Mouse (Mus musculus): Measurements from ENCODE around the gene Cdc42ep4. TPM values are rescaled to one million over a fixed set of nuclear protein-coding genes. Genes with fewer than 3 reads are reported as not detected.

Gene Cdc42ep4
- polyA plus RNA-seq, 1 experiment: 9.5 TPM

GRCm38 (mm10) chr11:113699643-113700042 lies 52.0 kb downstream of the Cdc42ep4 start:
- 76% methylated on average over 7 of the region's 7 CpGs for WGBS
- no peak overlapping the region for H3K27ac ChIP-seq (ENCODE audit: control insufficient read depth, insufficient read depth, low read depth, low read length, poor library complexity)
- no peaks in the 10 kb centered on the region for H3K4me1 ChIP-seq (ENCODE audit: control insufficient read depth, insufficient read depth, low read length)
- TF ChIP-seq CTCF (IDR thresholded peaks at IDR 0.05; ENCODE audit: control insufficient read depth, insufficient read depth, low read length): no peak
- TF ChIP-seq POLR2A (IDR thresholded peaks at IDR 0.05; ENCODE audit: borderline replicate concordance, control insufficient read depth, low read depth, low read length): no peak
- H3K4me3 ChIP-seq (replicated peaks; ENCODE audit: control insufficient read depth, low read depth, low read length): no peak overlapping the region

- no peak overlapping the region for H3K4me3 ChIP-seq (replicated peaks; ENCODE audit: control insufficient read depth, low read depth, low read length)
- no peaks in the 10 kb centered on the region for H3K4me1 ChIP-seq (ENCODE audit: control insufficient read depth, insufficient read depth, low read length)
- TF ChIP-seq POLR2A (IDR thresholded peaks at IDR 0.05; ENCODE audit: borderline replicate concordance, control insufficient read depth, low read depth, low read length) (no peak), CTCF (IDR thresholded peaks at IDR 0.05; ENCODE audit: control insufficient read depth, insufficient read depth, low read length) (no peak)
- WGBS: 85% methylated on average over 12 of the region's 12 CpGs
- no peak overlapping the region for H3K27ac ChIP-seq (ENCODE audit: control insufficient read depth, insufficient read depth, low read depth, low read length, poor library complexity)
Observed at GRCm38 (mm10) chr11:113698013-113698545, 53.6 kb downstream of the Cdc42ep4 start.

GRCm38 (mm10) chr11:113697571-113697970 lies 54.1 kb downstream of the Cdc42ep4 start:
- no peak for TF ChIP-seq CTCF (IDR thresholded peaks at IDR 0.05; ENCODE audit: control insufficient read depth, insufficient read depth, low read length)
- no peak for TF ChIP-seq POLR2A (IDR thresholded peaks at IDR 0.05; ENCODE audit: borderline replicate concordance, control insufficient read depth, low read depth, low read length)
- no peak overlapping the region for H3K27ac ChIP-seq (ENCODE audit: control insufficient read depth, insufficient read depth, low read depth, low read length, poor library complexity)
- no peak overlapping the region for H3K4me3 ChIP-seq (replicated peaks; ENCODE audit: control insufficient read depth, low read depth, low read length)
- no peaks in the 10 kb centered on the region for H3K4me1 ChIP-seq (ENCODE audit: control insufficient read depth, insufficient read depth, low read length)
- WGBS: 85% methylated on average over 5 of the region's 5 CpGs

- no peak for TF ChIP-seq CTCF (IDR thresholded peaks at IDR 0.05; ENCODE audit: control insufficient read depth, insufficient read depth, low read length)
- no peak for TF ChIP-seq POLR2A (IDR thresholded peaks at IDR 0.05; ENCODE audit: borderline replicate concordance, control insufficient read depth, low read depth, low read length)
- no peaks in the 10 kb centered on the region; the same call in 1 of the 2 replicates for H3K4me1 ChIP-seq (ENCODE audit: control insufficient read depth, insufficient read depth, low read length)
- no peak overlapping the region for H3K27ac ChIP-seq (ENCODE audit: control insufficient read depth, insufficient read depth, low read depth, low read length, poor library complexity)
- WGBS: 58% methylated on average over 3 of the region's 3 CpGs
- no peak overlapping the region for H3K4me3 ChIP-seq (replicated peaks; ENCODE audit: control insufficient read depth, low read depth, low read length)
Observed at GRCm38 (mm10) chr11:113691851-113692250, 59.8 kb downstream of the Cdc42ep4 start.

DNA sequence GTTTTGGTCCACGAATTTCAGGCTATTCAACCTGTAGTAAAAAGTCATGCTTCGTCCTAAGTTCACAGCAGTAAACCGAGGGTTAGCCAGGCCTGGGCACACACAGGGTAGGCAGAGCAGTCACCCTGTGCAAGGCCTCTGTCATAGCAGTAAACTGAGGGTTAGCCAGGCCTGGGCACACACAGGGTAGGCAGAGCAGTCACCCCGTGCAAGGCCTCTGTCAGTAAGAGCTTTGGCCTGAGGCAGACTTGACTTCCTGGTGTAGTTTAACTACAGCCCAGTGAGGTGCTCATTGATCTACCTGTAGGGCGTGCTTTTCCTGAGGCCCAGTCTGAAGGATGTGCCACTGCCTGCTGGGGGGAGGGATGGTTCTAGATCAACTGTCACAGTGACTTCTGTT lies 60.4 kb downstream of the Cdc42ep4 start:
- TF ChIP-seq CTCF (IDR thresholded peaks at IDR 0.05; ENCODE audit: control insufficient read depth, insufficient read depth, low read length) (no peak), POLR2A (IDR thresholded peaks at IDR 0.05; ENCODE audit: borderline replicate concordance, control insufficient read depth, low read depth, low read length) (no peak)
- no peaks in the 10 kb centered on the region; the same call in 1 of the 2 replicates for H3K4me1 ChIP-seq (ENCODE audit: control insufficient read depth, insufficient read depth, low read length)
- WGBS: 80% methylated on average over 5 of the region's 5 CpGs
- H3K4me3 ChIP-seq (replicated peaks; ENCODE audit: control insufficient read depth, low read depth, low read length): no peak overlapping the region
- no peak overlapping the region for H3K27ac ChIP-seq (ENCODE audit: control insufficient read depth, insufficient read depth, low read depth, low read length, poor library complexity)

- TF ChIP-seq POLR2A (IDR thresholded peaks at IDR 0.05; ENCODE audit: borderline replicate concordance, control insufficient read depth, low read depth, low read length): no peak
- no peak for TF ChIP-seq CTCF (IDR thresholded peaks at IDR 0.05; ENCODE audit: control insufficient read depth, insufficient read depth, low read length)
- 88% methylated on average over 12 of the region's 12 CpGs for WGBS
Observed at GRCm38 (mm10) chr11:113690506-113690905, 61.2 kb downstream of the Cdc42ep4 start.

DNA sequence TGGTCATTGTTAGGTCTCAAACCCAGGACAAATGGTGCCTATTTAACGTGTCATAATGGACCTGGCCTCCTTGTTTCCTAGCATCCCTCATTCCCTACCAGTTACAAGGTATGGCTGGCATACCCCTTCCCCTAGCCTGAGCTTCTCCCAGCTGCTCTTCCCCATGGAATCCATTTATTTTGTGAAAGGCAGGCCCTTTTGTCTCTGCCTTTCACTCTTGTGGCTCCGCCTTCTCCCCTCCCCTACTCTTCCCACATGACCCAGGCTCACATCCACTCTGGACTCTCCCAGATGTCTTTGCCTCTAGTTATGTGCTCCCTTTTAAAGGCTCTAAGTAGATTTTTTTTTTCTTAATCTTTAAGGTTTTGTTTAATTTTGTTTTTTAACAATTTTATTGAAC lies 64.7 kb downstream of the Cdc42ep4 start:
- no peaks in the 10 kb centered on the region; the same call in 1 of the 2 replicates for H3K4me1 ChIP-seq (ENCODE audit: control insufficient read depth, insufficient read depth, low read length)
- no peak for TF ChIP-seq CTCF (IDR thresholded peaks at IDR 0.05; ENCODE audit: control insufficient read depth, insufficient read depth, low read length)
- TF ChIP-seq POLR2A (IDR thresholded peaks at IDR 0.05; ENCODE audit: borderline replicate concordance, control insufficient read depth, low read depth, low read length): no peak
- no peak overlapping the region for H3K27ac ChIP-seq (ENCODE audit: control insufficient read depth, insufficient read depth, low read depth, low read length, poor library complexity)
- no peak overlapping the region for H3K4me3 ChIP-seq (replicated peaks; ENCODE audit: control insufficient read depth, low read depth, low read length)
- WGBS: 94% methylated on average over 2 of the region's 2 CpGs

More at GRCm38 (mm10) chr11:113690506-113690905, 61.2 kb downstream of the Cdc42ep4 start:
- no peak overlapping the region for H3K4me3 ChIP-seq (replicated peaks; ENCODE audit: control insufficient read depth, low read depth, low read length)
- no peak overlapping the region for H3K27ac ChIP-seq (ENCODE audit: control insufficient read depth, insufficient read depth, low read depth, low read length, poor library complexity)
- H3K4me1 ChIP-seq (ENCODE audit: control insufficient read depth, insufficient read depth, low read length): no peaks in the 10 kb centered on the region; the same call in 1 of the 2 replicates

- 40% methylated on average over 25 of the region's 25 CpGs for WGBS
- no peaks in the 10 kb centered on the region; the same call in 1 of the 2 replicates for H3K4me1 ChIP-seq (ENCODE audit: control insufficient read depth, insufficient read depth, low read length)
- peak overlapping the region; percentile 93 for H3K4me3 ChIP-seq (replicated peaks; ENCODE audit: control insufficient read depth, low read depth, low read length)
- TF ChIP-seq CTCF (IDR thresholded peaks at IDR 0.05; ENCODE audit: control insufficient read depth, insufficient read depth, low read length) (no peak), POLR2A (IDR thresholded peaks at IDR 0.05; ENCODE audit: borderline replicate concordance, control insufficient read depth, low read depth, low read length) (no peak)
- peak overlapping the region; percentile 98 for H3K27ac ChIP-seq (ENCODE audit: control insufficient read depth, insufficient read depth, low read depth, low read length, poor library complexity)
Observed at GRCm38 (mm10) chr11:113684707-113685426, 66.8 kb downstream of the Cdc42ep4 start.

Data from bone marrow, adult 2 months (tissue).